Mouse (Mus musculus) lung, postnatal 0 days (tissue): ENCODE measurements around the gene Edaradd.

Experiments used
- CTCF ChIP-seq: IDR thresholded peaks from 2 replicates; pipeline ENCODE4 v1.5.1; 2016; ENCODE audit warnings: antibody characterized with exemption, mild to moderate bottlenecking
- EP300 ChIP-seq: IDR thresholded peaks from 2 replicates; pipeline ENCODE4 v1.6.1; 2016; ENCODE audit warnings: antibody characterized with exemption, mild to moderate bottlenecking, control low read depth

- TF ChIP-seq CTCF (no peak), EP300 (no peak)
These were observed 91.7 kb downstream of the Edaradd start for GRCm38 (mm10) chr13:12428556-12428955.
